Mouse (Mus musculus): ENCODE results near the gene Eml1.
A peak's percentile ranks its signal among the peaks of the same experiment; 100 is the strongest.

The Eml1 gene

DNA sequence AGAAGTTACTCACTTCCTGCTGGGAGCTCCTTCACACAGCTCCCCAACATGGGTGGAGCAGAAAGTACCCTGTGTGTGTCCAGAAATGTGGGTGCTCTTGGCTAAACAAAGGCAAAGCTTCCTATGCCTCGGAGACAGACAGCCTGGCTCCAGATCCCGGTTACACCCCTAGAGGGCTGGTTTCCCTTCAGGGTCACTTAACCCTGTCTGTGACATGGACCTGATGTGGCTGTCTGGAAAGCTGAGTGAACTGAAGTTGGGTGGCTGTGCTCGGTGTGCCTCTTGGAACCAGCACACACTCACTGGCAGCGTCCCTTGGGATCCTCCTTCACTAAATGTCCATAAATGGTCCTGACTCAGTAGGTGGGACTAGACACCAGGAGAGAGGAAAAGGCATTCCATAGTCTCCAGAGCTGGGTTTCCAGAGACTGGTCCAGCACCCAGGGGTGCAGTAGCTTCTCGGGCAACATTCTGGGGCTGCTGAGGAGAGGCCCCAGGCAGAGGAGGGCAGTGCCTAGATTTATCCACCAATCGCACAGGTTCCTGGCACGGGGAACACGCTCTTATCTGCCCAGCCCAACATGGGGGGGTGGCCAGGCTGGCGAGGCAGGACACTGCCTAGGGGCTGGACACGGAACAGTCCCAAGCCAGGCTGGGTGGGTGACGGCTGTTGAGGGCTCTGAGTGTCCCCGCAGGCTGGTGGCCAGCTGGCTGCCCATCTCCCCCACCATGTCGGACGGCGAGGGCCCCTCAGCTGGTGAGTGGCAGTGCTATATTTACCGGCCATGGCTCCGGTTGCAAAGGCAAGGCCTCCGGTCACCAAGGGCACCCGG lies at the start of gene Eml1:
TSS of gene Eml1 (plus strand) at position 362 of the 833 bp plus-strand sequence.
- DNase-seq (ENCODE audit: low spot score in 2 of 2): no peak

DNA sequence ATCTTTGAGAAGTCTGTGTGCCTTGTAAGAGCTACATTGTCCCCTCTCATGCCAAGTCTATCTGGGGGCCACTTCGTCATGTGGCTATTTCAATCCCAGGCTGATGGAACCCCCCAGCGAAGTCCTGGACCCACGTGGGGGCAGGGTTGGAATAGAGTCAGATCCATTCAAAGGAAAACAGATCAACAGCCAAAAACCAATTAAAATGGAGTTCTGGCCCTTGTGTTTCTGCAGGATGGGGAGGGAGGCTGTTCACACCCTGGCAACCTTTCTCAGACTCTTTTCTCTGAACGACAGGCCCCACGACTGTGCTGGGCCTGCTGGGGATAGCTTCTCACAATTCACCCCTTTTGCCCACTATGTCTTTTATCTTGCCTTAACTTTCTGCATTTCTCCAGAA lies 44.4 kb upstream of the Eml1 start:
- DNase-seq (ENCODE audit: low spot score in 2 of 2): no peak

DNA sequence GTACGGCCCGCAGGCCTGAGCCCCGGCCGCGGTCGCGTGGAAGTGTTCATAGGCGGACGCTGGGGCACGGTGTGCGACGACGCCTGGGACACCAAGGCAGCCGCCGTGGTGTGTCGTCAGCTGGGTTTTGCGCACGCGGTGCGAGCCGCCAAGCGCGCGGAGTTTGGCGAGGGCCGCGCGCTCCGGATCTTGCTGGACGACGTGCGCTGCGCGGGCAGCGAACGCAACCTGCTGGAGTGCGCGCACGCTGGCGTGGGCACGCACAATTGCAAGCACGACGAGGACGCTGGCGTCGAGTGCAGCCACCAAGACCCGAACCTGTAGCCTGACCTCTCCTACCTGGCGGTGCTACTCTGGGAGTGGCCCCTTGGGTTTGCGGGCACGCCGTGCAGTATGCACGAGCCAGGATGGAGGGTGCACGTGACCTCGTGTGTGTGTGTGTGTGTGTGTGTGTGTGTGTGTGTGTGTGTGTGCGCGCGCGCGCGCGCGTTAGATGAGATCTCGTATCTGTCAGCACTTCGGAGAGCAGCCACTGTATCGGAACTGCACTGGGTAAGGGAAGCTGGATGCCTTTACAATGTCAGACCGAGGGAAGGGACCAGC lies 42.8 kb upstream of the Eml1 start:
- peak; percentile 76 to 79 for DNase-seq (ENCODE audit: low spot score in 2 of 2)

DNA sequence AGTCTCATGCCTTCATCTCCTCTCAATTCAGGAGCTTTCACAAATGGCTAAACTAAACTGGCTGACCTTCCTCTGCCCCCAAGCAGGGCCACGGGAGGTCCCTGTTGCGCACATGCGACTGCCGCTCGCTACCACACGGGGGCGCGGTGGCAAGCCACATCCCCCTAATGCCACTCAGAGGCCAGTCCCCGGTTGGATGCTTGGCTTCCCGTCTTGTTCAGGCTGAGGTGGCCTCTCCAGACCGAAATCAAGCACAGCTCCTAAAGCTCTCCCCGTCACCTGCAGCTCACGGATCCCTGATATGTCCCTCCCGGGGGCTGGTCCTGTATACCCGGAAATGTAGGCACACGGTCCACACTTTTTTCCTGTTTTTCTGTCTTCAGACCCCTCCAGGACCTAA lies 37.7 kb upstream of the Eml1 start:
- DNase-seq (ENCODE audit: low spot score in 2 of 2): peak; percentile 72 to 77

DNA sequence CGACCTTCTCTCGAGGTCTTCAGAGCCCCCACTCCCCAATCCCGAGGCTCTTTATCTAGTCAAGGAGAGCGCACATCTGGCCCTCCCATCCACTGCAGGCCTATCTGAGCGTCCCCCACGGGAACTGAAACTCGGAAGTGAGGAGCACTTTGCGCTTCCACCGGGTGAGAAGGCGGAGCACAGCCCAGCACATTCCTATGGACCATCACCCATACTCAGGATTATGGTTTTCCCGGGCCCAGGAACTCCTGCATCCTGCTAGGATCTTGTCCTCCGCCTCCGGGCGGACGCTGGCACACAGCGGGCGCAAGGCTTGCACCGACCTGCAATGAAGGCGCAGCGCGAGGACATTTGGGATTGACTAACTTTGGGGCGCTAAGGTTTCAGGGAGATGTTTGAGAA lies 37.3 kb upstream of the Eml1 start:
- no peak for DNase-seq (ENCODE audit: low spot score in 2 of 2)

DNA sequence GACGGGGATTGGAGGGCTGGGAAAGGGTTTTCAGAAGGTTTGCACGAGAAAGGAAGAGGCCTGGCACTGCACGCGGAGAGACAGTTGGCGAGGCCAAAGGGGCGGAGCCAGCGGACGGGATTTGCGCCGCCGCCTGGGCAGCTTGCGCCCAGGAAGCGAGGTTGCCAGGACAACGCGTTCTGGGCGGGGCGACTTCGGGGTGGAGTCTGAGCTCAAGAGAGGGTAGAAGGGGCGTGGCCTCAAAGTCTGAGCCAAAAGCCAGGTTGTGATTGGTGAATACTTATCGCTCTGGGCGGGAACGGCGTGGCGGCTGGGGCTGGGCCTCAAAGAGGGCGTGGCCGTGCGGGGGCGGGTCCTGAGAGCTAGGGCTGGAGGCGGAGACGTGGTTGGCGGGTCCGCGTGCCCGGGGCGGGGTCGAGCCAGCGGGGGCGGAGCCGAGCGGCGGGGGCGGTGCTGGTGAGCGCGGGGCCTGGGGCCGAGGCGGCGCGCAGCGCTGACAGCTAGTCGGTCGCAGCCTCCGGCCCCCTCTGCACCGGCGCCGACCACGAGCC lies 36.8 kb upstream of the Eml1 start, which contains the start of gene Cyp46a1:
TSS of gene Cyp46a1 (plus strand) at position 487 of the 551 bp plus-strand sequence.
- peak; percentile 100 for DNase-seq (ENCODE audit: low spot score in 2 of 2)

DNA sequence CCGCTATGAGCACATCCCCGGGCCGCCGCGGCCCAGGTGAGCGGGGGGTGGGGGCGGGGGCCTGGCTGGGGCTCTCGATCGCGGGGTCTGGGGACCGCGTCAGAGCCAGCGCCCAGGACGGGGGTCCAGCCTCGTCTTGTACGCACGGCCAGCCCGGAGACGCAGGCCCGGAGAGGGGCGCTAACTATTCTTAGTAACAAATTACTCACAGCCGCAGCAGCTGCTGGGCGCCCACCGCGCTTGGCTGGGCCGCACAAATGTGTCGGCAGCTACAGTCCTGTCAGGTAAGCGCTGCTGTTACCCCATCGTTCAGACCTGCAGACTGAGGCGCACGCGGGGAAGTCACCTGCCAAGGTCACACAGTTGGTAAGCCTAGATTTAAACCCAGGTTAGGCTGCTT lies 36.2 kb upstream of the Eml1 start:
- DNase-seq (ENCODE audit: low spot score in 2 of 2): peak in 1 of 2 experiments; percentile 34

DNA sequence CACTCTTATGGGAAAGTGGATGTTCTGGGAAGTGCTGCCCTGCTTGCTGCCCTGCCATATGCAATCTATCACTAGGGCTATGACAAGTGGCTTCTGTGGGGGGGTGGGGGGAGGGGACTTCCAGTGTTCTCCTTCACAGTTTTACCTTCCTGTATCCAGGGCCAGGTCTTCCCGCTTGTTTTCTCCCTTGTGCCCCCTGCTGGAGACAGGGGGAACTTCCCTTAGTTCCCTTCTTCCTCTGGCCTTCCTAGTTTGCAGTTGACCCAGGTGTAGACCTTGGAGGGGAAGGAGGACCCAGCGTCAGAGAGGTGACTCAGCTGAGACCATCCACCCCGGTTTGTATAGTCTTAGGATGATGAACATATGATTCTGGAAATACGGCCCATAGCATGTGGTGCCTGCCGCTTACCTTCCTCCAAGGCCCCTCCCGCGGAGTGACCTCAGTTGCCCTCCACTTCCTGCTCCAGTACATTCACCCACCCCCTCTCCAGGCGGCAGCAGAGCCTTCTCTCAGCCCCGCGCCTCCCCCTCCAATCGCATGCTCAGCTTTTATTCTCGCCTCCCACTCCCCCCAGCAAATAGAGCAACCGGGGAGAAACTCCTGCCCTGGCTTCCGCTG lies 32.1 kb upstream of the Eml1 start:
- peak in 1 of 2 experiments; percentile 37 for DNase-seq (ENCODE audit: low spot score in 2 of 2)

DNA sequence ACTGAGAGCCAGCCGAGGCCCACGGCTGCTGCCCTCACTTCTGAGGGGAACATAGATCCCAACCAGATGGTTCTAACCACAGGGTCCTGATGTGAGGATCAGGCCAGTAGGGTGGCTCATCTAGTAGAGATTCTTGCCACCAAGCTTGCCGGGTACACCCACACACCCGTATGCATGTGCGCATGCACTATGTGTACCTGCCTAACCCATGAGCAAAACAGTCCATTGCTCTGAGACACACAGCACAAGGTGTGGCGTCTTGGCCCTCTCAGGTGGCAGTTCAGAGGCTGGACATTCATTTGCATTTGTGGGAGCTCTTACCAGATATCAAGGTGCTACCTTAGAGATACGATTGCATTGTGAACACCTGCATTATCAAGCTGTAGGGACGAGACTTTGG lies 22.6 kb upstream of the Eml1 start:
- DNase-seq (ENCODE audit: low spot score in 2 of 2): no peak

DNA sequence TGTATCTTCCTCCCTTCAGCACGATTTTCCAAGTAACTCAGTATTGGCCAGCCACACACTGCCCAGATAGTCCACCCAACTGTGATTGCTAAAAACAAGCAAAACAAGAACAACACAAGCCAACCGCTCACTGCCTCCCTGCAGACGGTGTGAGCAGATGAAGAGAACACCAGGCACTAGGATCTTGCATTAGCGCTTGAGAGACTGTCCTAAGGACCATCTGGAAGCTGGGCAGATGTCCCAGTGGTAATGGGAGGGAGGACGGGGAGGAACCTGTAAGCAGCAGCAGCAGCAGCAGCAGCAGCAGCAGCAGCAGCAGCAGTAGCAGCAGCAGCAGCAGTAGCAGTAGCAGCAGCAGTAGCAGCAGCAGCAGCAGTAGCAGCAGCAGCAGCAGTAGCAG lies 21.7 kb upstream of the Eml1 start:
- DNase-seq (ENCODE audit: low spot score in 2 of 2): no peak

DNA sequence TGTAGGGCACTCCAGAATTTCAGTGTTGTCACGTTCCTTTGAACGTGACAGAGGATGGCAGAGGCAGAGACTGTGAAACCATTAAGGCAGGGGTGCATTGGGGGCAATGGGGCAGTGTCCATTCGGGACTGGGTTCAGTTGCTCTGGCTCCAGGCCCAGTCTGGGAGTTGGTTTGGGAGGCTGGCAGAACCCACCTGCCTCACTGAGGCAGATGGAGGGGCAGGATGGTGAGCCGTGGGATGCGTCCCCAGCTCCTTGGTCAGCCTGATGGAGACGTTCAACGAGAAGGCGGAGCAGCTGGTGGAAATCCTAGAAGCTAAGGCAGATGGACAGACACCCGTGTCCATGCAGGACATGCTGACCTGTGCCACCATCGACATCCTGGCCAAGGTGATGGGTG lies 19.8 kb upstream of the Eml1 start:
- DNase-seq (ENCODE audit: low spot score in 2 of 2): no peak

DNA sequence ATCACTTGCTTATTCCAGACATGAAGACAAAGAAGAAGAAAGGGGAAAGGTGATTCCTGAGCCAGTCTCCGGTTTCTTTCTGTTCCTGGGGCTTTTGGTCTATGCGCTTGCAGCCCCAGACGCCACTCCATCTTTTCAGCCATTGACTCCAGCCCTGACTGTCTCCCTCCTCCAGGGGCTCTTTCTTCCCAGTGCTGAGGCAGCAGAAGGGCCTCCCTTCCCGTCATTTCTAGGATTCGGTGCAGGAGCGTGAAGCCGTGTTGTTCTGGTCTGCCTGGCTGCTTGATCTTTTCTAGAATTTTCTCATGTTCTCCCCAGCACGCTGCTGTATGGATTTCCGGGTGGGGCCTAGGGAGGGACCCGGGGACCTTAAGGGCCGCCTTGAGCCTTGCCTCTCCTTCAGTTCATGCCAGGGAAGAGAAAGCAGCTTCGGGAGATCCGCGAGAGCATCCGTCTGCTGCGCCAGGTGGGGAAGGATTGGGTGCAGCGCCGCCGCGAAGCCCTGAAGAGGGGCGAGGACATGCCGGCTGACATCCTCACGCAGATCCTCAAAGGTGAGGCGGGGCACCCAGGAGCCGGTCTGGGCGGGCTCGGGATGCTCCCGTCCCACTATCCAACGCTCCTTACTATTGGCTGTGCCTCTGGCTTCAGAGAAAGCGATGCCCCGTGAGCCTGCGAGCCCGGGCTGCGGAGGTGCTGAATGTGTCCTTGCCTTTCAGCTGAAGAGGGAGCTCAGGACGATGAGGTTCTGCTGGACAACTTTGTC lies 18.2 kb upstream of the Eml1 start:
- DNase-seq (ENCODE audit: low spot score in 2 of 2): no peak

DNA sequence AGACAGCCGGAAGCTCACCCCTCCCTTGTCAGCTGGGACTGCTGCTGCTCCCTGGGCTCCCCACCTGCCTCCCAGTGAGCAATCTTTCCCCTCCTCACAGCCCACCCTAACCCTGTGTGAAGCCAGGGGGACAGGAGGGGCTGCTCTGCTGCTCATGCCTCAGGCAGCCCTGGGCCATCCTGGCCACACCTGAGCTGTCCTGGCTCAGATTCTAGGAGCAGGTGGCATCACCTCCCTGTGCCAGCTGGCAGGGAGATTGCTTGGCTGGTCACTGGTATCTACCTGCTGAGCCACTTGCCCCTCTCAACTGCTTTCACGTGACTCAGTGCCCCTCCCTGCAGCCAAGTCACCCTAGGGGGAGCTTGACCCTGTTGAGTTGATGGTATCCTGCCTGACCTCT lies 16.5 kb upstream of the Eml1 start:
- no peak for DNase-seq (ENCODE audit: low spot score in 2 of 2)

DNA sequence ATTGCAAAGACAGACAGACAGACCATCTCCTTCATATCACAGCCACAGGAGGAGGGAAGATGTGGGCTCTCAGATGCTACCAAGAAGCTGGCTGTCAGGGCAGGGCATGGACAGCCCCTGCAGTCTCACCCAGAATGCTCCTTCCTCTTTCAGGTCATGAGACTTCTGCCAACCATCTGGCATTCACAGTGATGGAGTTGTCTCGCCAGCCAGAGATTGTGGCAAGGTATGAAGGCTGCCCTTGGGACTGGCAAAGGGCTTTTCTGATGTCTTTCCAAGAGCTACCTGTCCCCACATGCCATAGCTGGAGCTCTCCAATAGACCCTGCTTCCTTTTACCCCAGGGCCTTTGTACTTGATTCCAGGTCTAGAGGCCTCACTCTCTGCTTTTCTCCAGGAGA lies 15.5 kb upstream of the Eml1 start:
- DNase-seq (ENCODE audit: low spot score in 2 of 2): no peak

DNA sequence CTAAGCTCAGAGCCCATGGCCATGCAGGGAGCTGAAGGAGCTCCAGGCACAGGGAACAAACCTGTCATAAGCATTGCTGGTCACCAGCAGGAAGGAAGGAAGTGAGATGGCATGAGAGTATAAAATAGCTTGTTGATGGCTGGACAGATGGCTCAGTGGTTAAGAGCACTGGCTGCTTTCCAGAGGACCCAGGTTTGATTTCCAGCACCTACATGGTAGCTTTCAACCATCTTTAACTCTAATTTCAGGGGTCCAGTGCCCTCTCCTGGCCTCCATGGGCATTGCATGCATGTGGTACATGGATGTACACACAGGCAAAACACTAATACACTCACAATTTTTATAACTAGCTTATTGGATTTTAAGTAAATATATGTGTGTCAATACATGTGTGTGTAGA lies 14.8 kb upstream of the Eml1 start:
- no peak for DNase-seq (ENCODE audit: low spot score in 2 of 2)

DNA sequence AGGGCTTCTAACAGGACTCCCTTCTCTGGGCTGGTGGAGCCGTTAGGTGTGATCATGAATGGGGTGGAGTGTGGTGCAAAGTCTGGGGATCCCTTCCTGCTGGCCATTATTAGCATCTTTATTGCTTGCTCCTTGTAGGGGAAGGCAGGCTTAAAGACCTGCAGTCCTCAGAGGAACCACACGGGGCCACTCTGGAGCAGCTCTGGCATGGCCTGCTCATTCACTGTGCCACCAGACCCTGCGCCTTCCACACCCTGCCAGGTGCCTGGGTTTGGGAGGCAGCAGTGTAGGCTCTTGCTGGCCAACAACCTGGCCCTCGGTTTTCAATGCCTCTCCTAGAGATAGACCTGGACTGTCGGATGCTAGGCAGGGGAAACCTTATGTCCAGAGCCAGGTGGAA lies 7.0 kb upstream of the Eml1 start:
- peak; percentile 66 to 84 for DNase-seq (ENCODE audit: low spot score in 2 of 2)

DNA sequence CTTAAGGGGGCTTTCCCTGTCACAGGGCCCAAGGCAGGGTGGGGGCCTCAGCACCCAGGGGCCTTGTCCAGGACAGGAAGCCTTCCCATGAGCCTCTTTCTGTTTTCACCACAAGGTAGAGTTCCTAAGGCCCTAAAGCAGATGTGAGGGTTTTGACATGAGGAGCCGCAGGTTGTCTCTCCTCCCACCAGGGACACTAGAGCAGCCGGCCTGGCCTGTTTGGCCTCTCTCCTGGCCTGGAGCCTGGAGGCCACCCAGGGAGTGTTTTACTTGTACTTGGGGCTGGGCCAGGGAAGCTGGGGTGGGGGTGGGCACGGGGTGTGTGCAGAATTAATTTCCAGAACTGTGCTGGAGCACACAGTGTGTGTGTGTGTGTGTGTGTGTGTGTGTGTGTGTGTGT lies 5.4 kb upstream of the Eml1 start:
- DNase-seq (ENCODE audit: low spot score in 2 of 2): no peak

DNA sequence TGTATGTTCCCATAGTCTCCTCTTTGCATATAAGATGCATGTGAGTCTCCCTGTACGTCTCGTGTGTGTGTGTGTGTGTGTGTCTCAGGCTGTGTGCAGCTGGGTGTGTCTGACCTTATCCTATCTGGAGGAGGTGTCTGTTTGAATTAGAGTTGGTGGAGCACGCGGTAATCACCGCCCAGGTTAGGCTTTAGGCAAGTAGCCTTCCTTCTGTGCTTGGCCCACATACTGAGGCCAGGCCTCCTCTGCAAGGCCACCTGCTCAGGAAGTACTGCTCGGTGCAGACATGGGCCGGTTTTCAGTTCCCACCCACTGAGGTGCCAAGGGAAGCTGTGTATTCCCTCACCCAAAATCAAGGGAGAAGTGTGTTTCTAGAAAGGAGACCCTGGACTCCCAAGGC lies 4.9 kb upstream of the Eml1 start:
- DNase-seq (ENCODE audit: low spot score in 2 of 2): no peak

DNA sequence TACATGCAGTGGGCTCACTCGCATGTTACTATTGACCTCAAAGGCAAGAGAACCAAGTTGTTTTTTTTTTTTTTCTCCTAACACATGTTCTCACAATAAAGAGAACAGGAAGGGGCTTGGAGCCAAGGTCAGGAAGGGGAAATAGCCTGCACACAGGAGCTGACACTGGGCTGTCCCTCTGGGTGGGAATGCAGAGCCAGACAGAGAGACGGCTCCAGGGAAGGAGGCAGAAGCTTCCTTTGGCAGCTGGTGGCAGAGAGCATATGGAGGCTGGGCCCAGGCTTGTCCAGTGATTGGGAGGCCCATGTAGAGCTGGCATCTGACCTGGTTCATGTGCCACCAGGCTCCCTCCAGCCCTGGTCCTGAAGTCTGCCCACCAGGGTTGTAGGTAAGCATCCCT lies 2.8 kb upstream of the Eml1 start:
- no peak for DNase-seq (ENCODE audit: low spot score in 2 of 2)

DNA sequence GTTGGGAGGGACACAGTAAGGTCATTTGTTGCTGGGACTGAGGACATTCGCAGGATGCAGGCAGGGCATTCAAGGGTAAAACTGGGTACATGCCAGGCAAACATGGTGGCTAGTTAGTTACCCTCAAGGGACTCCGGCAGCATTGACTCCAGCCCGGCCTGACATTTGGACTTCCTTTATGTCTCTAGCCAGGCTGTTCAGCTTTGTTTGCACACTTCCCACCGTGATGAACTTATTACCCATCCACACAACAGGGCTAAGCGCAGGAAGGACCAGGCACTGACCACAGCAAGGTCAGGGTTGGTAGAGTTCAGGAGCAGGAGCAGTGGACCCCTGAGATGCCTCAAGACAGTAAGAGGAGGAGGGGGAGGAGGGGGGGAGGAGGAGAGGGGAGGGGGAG lies 1.8 kb upstream of the Eml1 start:
- no peak for DNase-seq (ENCODE audit: low spot score in 2 of 2)

DNA sequence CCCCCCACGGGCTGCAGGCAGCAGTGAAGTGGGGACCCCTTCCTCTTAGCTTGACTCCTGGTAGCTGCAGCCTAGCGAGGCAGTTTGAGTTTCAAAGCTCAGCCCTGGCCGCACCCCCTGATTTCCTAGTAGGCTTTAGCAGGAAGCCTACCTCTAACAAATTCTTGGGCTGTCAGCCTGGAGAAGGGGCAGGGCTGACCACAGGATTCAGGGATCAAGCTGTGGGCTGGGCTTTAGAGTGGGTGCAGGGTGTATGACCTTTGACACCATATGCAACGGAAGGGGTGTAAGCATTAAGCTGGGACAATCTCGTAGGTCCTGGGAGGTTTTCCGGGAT lies 640 bp downstream of the Eml1 start:
- no peak for DNase-seq (ENCODE audit: low spot score in 2 of 2)

DNA sequence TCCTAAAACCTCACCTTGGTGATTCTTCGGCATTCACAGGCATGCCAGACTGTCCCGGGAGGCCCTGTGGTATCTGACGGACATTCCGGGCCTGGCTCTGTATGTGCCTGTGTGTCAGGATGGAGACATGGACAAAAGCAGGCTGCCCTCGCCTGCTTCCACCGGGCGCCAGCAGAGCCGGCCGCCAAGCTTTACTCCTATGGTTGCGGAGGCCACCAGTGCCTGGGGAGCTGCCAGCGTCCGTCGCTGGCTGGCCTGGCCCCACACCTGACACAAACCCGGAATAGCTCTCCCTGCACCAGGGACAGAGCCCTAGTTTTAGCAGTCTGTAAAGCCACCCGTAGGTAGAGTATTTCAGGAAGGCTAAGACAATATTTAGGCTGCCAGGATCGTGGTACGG lies 1.5 kb downstream of the Eml1 start:
- no peak for DNase-seq (ENCODE audit: low spot score in 2 of 2)

Data from frontal cortex, postnatal 14 days (tissue).